Mouse (Mus musculus) limb, embryonic 14.5 days (tissue): ENCODE measurements at regions not wholly inside any gene's neighbourhood (a gene's known extent, or its start where the extent isn't known, plus 50 kb on each side); places are given as distances from the start of the nearest gene placed in this dataset.

Source experiments
- ATAC-seq: fragments of 200-750 bp; cut with Nextera tagmentation; 2 replicates; pipeline ENCODE4 v1.8.0; 2017; ENCODE audit warnings: low read depth, moderate number of reproducible peaks, moderate TSS enrichment; ENCODE audit not compliant: low FRiP score
- DNase-seq: peaks from one replicate; pipeline ENCODE4 v3.0.0-alpha.2; 2015; ENCODE audit warnings: low spot score
- H3K27ac ChIP-seq: fragments of 300-500 bp; sonication (generic); replicated peaks from 2 replicates; pipeline ENCODE4 v1.5.1; 2014; ENCODE audit warnings: low read depth, mild to moderate bottlenecking, low read length, moderate library complexity, mixed read lengths
- H3K27me3 ChIP-seq: fragments of 300-500 bp; sonication (generic); 2 replicates; pipeline ENCODE4 v1.6.1; 2014; ENCODE audit warnings: low read length, mixed read lengths; ENCODE audit not compliant: control insufficient read depth, insufficient read depth
- H3K36me3 ChIP-seq: fragments of 300-500 bp; sonication (generic); 2 replicates; pipeline ENCODE4 v1.6.1; 2014; ENCODE audit warnings: mild to moderate bottlenecking, low read length, moderate library complexity, mixed read lengths; ENCODE audit not compliant: control insufficient read depth, insufficient read depth
- H3K4me1 ChIP-seq: fragments of 300-500 bp; sonication (generic); 2 replicates; pipeline ENCODE4 v1.6.1; 2014; ENCODE audit warnings: antibody characterized with exemption, low read length, mixed read lengths; ENCODE audit not compliant: control insufficient read depth, insufficient read depth
- H3K4me2 ChIP-seq: fragments of 300-500 bp; sonication (generic); replicated peaks from 2 replicates; pipeline ENCODE4 v1.6.1; 2014; ENCODE audit warnings: low read depth, mild to moderate bottlenecking, low read length, moderate library complexity; ENCODE audit not compliant: severe bottlenecking
- H3K4me3 ChIP-seq: fragments of 300-500 bp; sonication (generic); replicated peaks from 2 replicates; pipeline ENCODE4 v1.5.1; 2014; ENCODE audit warnings: low read length
- H3K9ac ChIP-seq: fragments of 300-500 bp; sonication (generic); 2 replicates; pipeline ENCODE4 v1.6.1; 2014; ENCODE audit warnings: mild to moderate bottlenecking, low read depth, low read length, moderate library complexity; ENCODE audit not compliant: severe bottlenecking
- H3K9me3 ChIP-seq: fragments of 300-500 bp; sonication (generic); 2 replicates; pipeline ENCODE4 v1.6.1; 2016; ENCODE audit warnings: low read length; ENCODE audit not compliant: control insufficient read depth
- POLR2A ChIP-seq: fragments of 200-500 bp; IDR thresholded peaks from 2 replicates; pipeline ENCODE4 v1.8.0; 2012; ENCODE audit warnings: inconsistent platforms, mild to moderate bottlenecking, moderate library complexity, borderline replicate concordance; ENCODE audit not compliant: insufficient read depth, insufficient read length; ENCODE audit errors: extremely low read depth
- WGBS: fragments of 180-500 bp; shearing (Covaris S2); extraction: QIAGEN DNeasy Blood & Tissue Kit; methylation state at CpG from one replicate; pipeline ENCODE4 v1.1.7; 2014; 5-methylcytosine and 5-hydroxymethylcytosine counted together

- H3K4me1 ChIP-seq: no peaks in the 10 kb centered on the region
- no peak for TF ChIP-seq POLR2A
- H3K36me3 ChIP-seq: no peaks in the 10 kb centered on the region
- DNase-seq: no peak
- ATAC-seq: no peak
- no peak overlapping the region for H3K9ac ChIP-seq
- no peak overlapping the region for H3K27ac ChIP-seq
- no peak overlapping the region for H3K4me2 ChIP-seq
- no peak overlapping the region for H3K4me3 ChIP-seq
- no peaks in the 10 kb centered on the region for H3K9me3 ChIP-seq
- H3K27me3 ChIP-seq: no peaks in the 10 kb centered on the region
- WGBS: 65% methylated on average over 1 of the region's 1 CpGs
Observed at GRCm38 (mm10) chr14:36819826-36820225, 148.8 kb downstream of the Ccser2 start.

- DNase-seq (no peak), ATAC-seq (no peak)
- H3K9ac ChIP-seq: no peak overlapping the region
- no peaks in the 10 kb centered on the region for H3K4me1 ChIP-seq
- WGBS: 66% methylated on average over 2 of the region's 3 CpGs
- TF ChIP-seq POLR2A: no peak
- no peak overlapping the region for H3K27ac ChIP-seq
- H3K4me3 ChIP-seq: no peak overlapping the region
- no peaks in the 10 kb centered on the region for H3K9me3 ChIP-seq
- H3K4me2 ChIP-seq: no peak overlapping the region
- H3K36me3 ChIP-seq: no peaks in the 10 kb centered on the region
- H3K27me3 ChIP-seq: no peaks in the 10 kb centered on the region
Observed at GRCm38 (mm10) chr14:36802418-36802817, 166.2 kb downstream of the Ccser2 start.

- no peak for TF ChIP-seq POLR2A
- 77% methylated on average over 1 of the region's 1 CpGs for WGBS
Observed at GRCm38 (mm10) chr14:36799820-36800219, 168.8 kb downstream of the Ccser2 start.

GRCm38 (mm10) chr14:36781882-36782281 lies 186.7 kb downstream of the Ccser2 start:
- Histone ChIP-seq H3K4me2 (no peak overlapping the region), H3K4me3 (no peak overlapping the region), H3K27ac (no peak overlapping the region), H3K9ac (no peak overlapping the region), H3K9me3 (no peaks in the 10 kb centered on the region), H3K36me3 (no peaks in the 10 kb centered on the region), H3K4me1 (no peaks in the 10 kb centered on the region), H3K27me3 (no peaks in the 10 kb centered on the region)
- no peak for DNase-seq
- no peak for TF ChIP-seq POLR2A
- WGBS: 91% methylated on average over 2 of the region's 2 CpGs
- ATAC-seq: no peak

More at GRCm38 (mm10) chr14:36799820-36800219, 168.8 kb downstream of the Ccser2 start:
- no peak overlapping the region for H3K27ac ChIP-seq
- H3K4me2 ChIP-seq: no peak overlapping the region
- no peaks in the 10 kb centered on the region for H3K9me3 ChIP-seq
- no peaks in the 10 kb centered on the region for H3K36me3 ChIP-seq
- ATAC-seq (no peak), DNase-seq (no peak)
- no peak overlapping the region for H3K4me3 ChIP-seq
- H3K27me3 ChIP-seq: no peaks in the 10 kb centered on the region
- no peaks in the 10 kb centered on the region for H3K4me1 ChIP-seq
- H3K9ac ChIP-seq: no peak overlapping the region

GRCm38 (mm10) chr14:36778956-36779355 lies 189.6 kb downstream of the Ccser2 start:
- H3K27ac ChIP-seq: no peak overlapping the region
- ATAC-seq: no peak
- H3K36me3 ChIP-seq: no peaks in the 10 kb centered on the region
- H3K27me3 ChIP-seq: no peaks in the 10 kb centered on the region
- 71% methylated on average over 1 of the region's 1 CpGs for WGBS
- no peaks in the 10 kb centered on the region for H3K4me1 ChIP-seq
- peak; percentile 21 for DNase-seq
- H3K4me2 ChIP-seq: no peak overlapping the region
- no peak overlapping the region for H3K4me3 ChIP-seq
- TF ChIP-seq POLR2A: no peak
- no peak overlapping the region for H3K9ac ChIP-seq
- no peaks in the 10 kb centered on the region for H3K9me3 ChIP-seq

GRCm38 (mm10) chr14:36774349-36774748 lies 194.2 kb downstream of the Ccser2 start:
- H3K9ac ChIP-seq: no peak overlapping the region
- H3K4me3 ChIP-seq: no peak overlapping the region
- H3K36me3 ChIP-seq: no peaks in the 10 kb centered on the region
- WGBS: 53% methylated on average over 3 of the region's 3 CpGs
- no peak for TF ChIP-seq POLR2A
- DNase-seq (peak; percentile 33), ATAC-seq (no peak)
- no peaks in the 10 kb centered on the region for H3K27me3 ChIP-seq
- no peaks in the 10 kb centered on the region for H3K9me3 ChIP-seq
- H3K4me1 ChIP-seq: no peaks in the 10 kb centered on the region
- no peak overlapping the region for H3K4me2 ChIP-seq
- H3K27ac ChIP-seq: no peak overlapping the region
